Mouse (Mus musculus): ENCODE data around the gene Olfr91. TPM values are rescaled to one million over a fixed set of nuclear protein-coding genes. Genes with fewer than 3 reads are reported as not detected.

The Olfr91 gene
- polyA plus RNA-seq, 1 experiment from 2014 or later: not detected

DNA sequence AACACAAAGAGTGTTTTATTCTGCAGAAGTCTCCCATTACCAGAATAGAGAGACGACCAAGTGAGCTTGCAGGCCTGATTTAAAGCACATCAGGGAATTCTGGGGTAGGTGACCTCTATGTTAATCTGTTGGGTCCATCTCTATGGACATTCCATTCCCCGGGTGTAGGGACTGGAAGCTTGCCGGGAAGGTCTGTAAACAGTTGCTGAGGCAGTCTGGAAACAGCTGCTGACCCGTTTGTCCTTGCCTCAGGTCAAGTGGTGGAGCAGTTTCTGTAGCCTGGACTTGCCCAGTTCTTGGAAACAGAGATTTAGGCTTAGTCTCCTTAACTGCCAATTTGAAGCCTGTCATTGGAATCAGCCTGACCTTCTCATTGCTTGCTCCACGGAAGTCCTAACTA is 18.0 kb downstream of the Olfr91 start:
- Histone ChIP-seq H3K4me2 (no peak overlapping the region), H3K9me3 (ENCODE audit: control insufficient read depth, low read length) (no peaks in the 10 kb centered on the region), H3K27ac (ENCODE audit: low read depth, low read length) (no peak overlapping the region), H3K4me3 (ENCODE audit: low read depth, low read length) (no peak overlapping the region), H3K36me3 (ENCODE audit: control insufficient read depth, insufficient read depth, low read length) (no peaks in the 10 kb centered on the region), H3K9ac (ENCODE audit: low read length) (no peak overlapping the region), H3K27me3 (ENCODE audit: control insufficient read depth, insufficient read depth, low read length) (no peaks in the 10 kb centered on the region), H3K4me1 (ENCODE audit: control insufficient read depth, insufficient read depth, low read length) (peaks cover 17% of the 10 kb centered on the region)
- ATAC-seq (ENCODE audit: low FRiP score): no peak
- 19% methylated on average over 5 of the region's 5 CpGs for WGBS
- peak; percentile 83 for DNase-seq (ENCODE audit: low spot score, missing footprints)

DNA sequence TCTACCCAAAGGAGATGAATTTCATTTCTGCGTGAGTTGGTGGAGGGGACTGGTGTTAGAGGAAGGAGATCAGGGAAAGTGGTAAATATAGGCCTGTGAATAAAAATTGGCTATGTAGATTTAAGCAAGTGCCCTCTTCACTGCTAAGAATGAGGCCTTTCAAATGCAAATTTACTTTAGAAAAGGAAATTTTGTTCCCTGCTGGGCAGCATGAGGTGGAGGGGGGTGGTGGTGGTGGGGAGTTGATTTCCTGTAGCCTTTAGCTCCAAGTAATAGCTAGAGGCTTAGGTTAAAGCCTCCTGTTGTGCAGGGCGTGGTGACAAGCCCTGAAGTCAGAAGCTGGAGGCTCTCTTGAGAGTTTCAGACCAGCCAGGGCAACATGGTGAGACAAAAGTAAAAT is 19.1 kb downstream of the Olfr91 start:
- no peaks in the 10 kb centered on the region for H3K27me3 ChIP-seq (ENCODE audit: control insufficient read depth, insufficient read depth, low read length)
- 3% methylated on average over 2 of the region's 2 CpGs for WGBS
- no peak overlapping the region for H3K9ac ChIP-seq (ENCODE audit: low read length)
- peaks cover 17% of the 10 kb centered on the region for H3K4me1 ChIP-seq (ENCODE audit: control insufficient read depth, insufficient read depth, low read length)
- H3K9me3 ChIP-seq (ENCODE audit: control insufficient read depth, low read length): no peaks in the 10 kb centered on the region
- peaks cover 3% of the 10 kb centered on the region; the same call in 1 of the 2 replicates for H3K36me3 ChIP-seq (ENCODE audit: control insufficient read depth, insufficient read depth, low read length)
- no peak overlapping the region for H3K4me3 ChIP-seq (ENCODE audit: low read depth, low read length)
- H3K27ac ChIP-seq (ENCODE audit: low read depth, low read length): no peak overlapping the region
- peak overlapping the region; percentile 12; the same call in 1 of the 2 replicates for H3K4me2 ChIP-seq
- ATAC-seq (ENCODE audit: low FRiP score) (peak; percentile 68), DNase-seq (ENCODE audit: low spot score, missing footprints) (peak; percentile 86)

- Histone ChIP-seq H3K27me3 (ENCODE audit: control insufficient read depth, insufficient read depth, low read length) (no peaks in the 10 kb centered on the region), H3K4me2 (no peak overlapping the region), H3K4me1 (ENCODE audit: control insufficient read depth, insufficient read depth, low read length) (peaks cover 17% of the 10 kb centered on the region), H3K9me3 (ENCODE audit: control insufficient read depth, low read length) (no peaks in the 10 kb centered on the region), H3K27ac (ENCODE audit: low read depth, low read length) (no peak overlapping the region), H3K9ac (ENCODE audit: low read length) (no peak overlapping the region), H3K36me3 (ENCODE audit: control insufficient read depth, insufficient read depth, low read length) (peaks cover 3% of the 10 kb centered on the region; the same call in 1 of the 2 replicates), H3K4me3 (ENCODE audit: low read depth, low read length) (no peak overlapping the region)
- DNase-seq (ENCODE audit: low spot score, missing footprints): peak; percentile 69
- no peak for ATAC-seq (ENCODE audit: low FRiP score)
- 26% methylated on average over 1 of the region's 1 CpGs for WGBS
Measured at GRCm38 (mm10) chr17:37078193-37078592, 19.9 kb downstream of the Olfr91 start.

DNA sequence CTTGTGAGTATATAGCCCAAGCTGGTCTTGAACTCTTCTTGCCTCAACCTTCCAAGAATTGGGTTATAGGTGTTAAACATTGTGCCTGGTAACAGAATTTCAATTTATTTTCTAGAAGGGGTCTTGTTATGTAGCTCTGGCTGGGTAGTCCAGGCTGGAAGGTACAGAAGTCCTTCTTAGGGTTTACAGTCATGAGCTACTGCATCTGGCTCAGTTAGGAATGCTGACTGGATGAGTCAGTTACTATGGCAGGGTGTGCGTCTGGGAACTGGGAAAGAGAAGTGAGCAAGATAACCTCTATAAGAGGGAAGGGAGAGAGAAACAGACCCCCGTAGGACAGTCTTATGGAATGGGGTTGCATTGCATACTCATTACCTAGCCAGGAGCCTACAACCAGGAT is 22.3 kb downstream of the Olfr91 start:
- Histone ChIP-seq H3K9ac (ENCODE audit: low read length) (no peak overlapping the region), H3K4me3 (ENCODE audit: low read depth, low read length) (no peak overlapping the region), H3K27me3 (ENCODE audit: control insufficient read depth, insufficient read depth, low read length) (no peaks in the 10 kb centered on the region), H3K36me3 (ENCODE audit: control insufficient read depth, insufficient read depth, low read length) (peaks cover 8% of the 10 kb centered on the region; the same call in 1 of the 2 replicates), H3K4me1 (ENCODE audit: control insufficient read depth, insufficient read depth, low read length) (peaks cover 23% of the 10 kb centered on the region), H3K9me3 (ENCODE audit: control insufficient read depth, low read length) (no peaks in the 10 kb centered on the region), H3K4me2 (no peak overlapping the region), H3K27ac (ENCODE audit: low read depth, low read length) (no peak overlapping the region)
- ATAC-seq (ENCODE audit: low FRiP score): no peak
- WGBS: 96% methylated on average over 2 of the region's 2 CpGs
- peak; percentile 41 for DNase-seq (ENCODE audit: low spot score, missing footprints)

DNA sequence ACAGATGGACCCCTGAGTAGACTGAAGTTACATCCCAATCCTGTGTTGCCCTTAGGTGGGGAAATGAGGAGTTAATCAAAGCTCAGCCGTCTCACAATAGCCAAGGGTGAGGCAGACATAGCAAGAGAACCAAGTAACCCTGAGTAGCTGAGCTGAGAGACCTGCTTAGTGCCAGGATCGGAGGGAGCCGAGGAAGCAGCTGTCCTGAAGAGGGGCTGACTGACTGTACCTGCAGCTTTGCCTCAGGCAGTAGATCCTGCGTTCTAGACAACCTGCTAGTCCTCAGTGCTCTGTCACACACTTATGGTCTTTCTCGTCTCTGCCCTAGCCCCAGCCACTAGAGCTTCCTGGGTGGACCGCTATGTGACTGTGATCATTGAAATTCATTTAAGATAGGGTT is 22.9 kb downstream of the Olfr91 start:
- Histone ChIP-seq H3K27me3 (ENCODE audit: control insufficient read depth, insufficient read depth, low read length) (no peaks in the 10 kb centered on the region), H3K9ac (ENCODE audit: low read length) (no peak overlapping the region), H3K9me3 (ENCODE audit: control insufficient read depth, low read length) (no peaks in the 10 kb centered on the region), H3K27ac (ENCODE audit: low read depth, low read length) (no peak overlapping the region), H3K4me3 (ENCODE audit: low read depth, low read length) (no peak overlapping the region), H3K4me1 (ENCODE audit: control insufficient read depth, insufficient read depth, low read length) (peaks cover 23% of the 10 kb centered on the region), H3K36me3 (ENCODE audit: control insufficient read depth, insufficient read depth, low read length) (peaks cover 13% of the 10 kb centered on the region), H3K4me2 (no peak overlapping the region)
- DNase-seq (ENCODE audit: low spot score, missing footprints) (peak; percentile 56), ATAC-seq (ENCODE audit: low FRiP score) (no peak)
- WGBS: 83% methylated on average over 6 of the region's 6 CpGs

- DNase-seq (ENCODE audit: low spot score, missing footprints) (peak; percentile 75), ATAC-seq (ENCODE audit: low FRiP score) (peak; percentile 31; the same call in 1 of the 2 replicates)
- 40% methylated on average over 11 of the region's 11 CpGs for WGBS
- H3K4me1 ChIP-seq (ENCODE audit: control insufficient read depth, insufficient read depth, low read length): peaks cover 6% of the 10 kb centered on the region
- no peak overlapping the region for H3K27ac ChIP-seq (ENCODE audit: low read depth, low read length)
- H3K9me3 ChIP-seq (ENCODE audit: control insufficient read depth, low read length): no peaks in the 10 kb centered on the region
- no peak overlapping the region for H3K9ac ChIP-seq (ENCODE audit: low read length)
- H3K4me2 ChIP-seq: no peak overlapping the region
- no peaks in the 10 kb centered on the region for H3K27me3 ChIP-seq (ENCODE audit: control insufficient read depth, insufficient read depth, low read length)
- no peak overlapping the region for H3K4me3 ChIP-seq (ENCODE audit: low read depth, low read length)
- peaks cover 27% of the 10 kb centered on the region for H3K36me3 ChIP-seq (ENCODE audit: control insufficient read depth, insufficient read depth, low read length)
Measured at GRCm38 (mm10) chr17:37072730-37073276, 25.3 kb downstream of the Olfr91 start.

- peaks cover 32% of the 10 kb centered on the region for H3K36me3 ChIP-seq (ENCODE audit: control insufficient read depth, insufficient read depth, low read length)
- H3K4me1 ChIP-seq (ENCODE audit: control insufficient read depth, insufficient read depth, low read length): peaks cover 6% of the 10 kb centered on the region
- H3K4me3 ChIP-seq (ENCODE audit: low read depth, low read length): no peak overlapping the region
- 0 out of 2 replicates have a peak overlapping the region, but pooled peaks have one; percentile 16 for H3K9ac ChIP-seq (ENCODE audit: low read length)
- ATAC-seq (ENCODE audit: low FRiP score) (peak; percentile 70), DNase-seq (ENCODE audit: low spot score, missing footprints) (peak; percentile 73)
- H3K27ac ChIP-seq (ENCODE audit: low read depth, low read length): no peak overlapping the region
- no peak overlapping the region for H3K4me2 ChIP-seq
- WGBS: 59% methylated on average over 12 of the region's 12 CpGs
- H3K27me3 ChIP-seq (ENCODE audit: control insufficient read depth, insufficient read depth, low read length): no peaks in the 10 kb centered on the region
- no peaks in the 10 kb centered on the region for H3K9me3 ChIP-seq (ENCODE audit: control insufficient read depth, low read length)
Measured at GRCm38 (mm10) chr17:37072080-37072729, 25.9 kb downstream of the Olfr91 start.

GRCm38 (mm10) chr17:37070121-37070520 is 28.0 kb downstream of the Olfr91 start:
- Histone ChIP-seq H3K4me1 (ENCODE audit: control insufficient read depth, insufficient read depth, low read length) (peaks cover 6% of the 10 kb centered on the region), H3K27me3 (ENCODE audit: control insufficient read depth, insufficient read depth, low read length) (no peaks in the 10 kb centered on the region), H3K9ac (ENCODE audit: low read length) (no peak overlapping the region), H3K27ac (ENCODE audit: low read depth, low read length) (no peak overlapping the region), H3K4me3 (ENCODE audit: low read depth, low read length) (no peak overlapping the region), H3K9me3 (ENCODE audit: control insufficient read depth, low read length) (no peaks in the 10 kb centered on the region), H3K4me2 (no peak overlapping the region), H3K36me3 (ENCODE audit: control insufficient read depth, insufficient read depth, low read length) (peaks cover 36% of the 10 kb centered on the region)
- no peak for ATAC-seq (ENCODE audit: low FRiP score)
- DNase-seq (ENCODE audit: low spot score, missing footprints): peak; percentile 26
- 83% methylated on average over 8 of the region's 8 CpGs for WGBS

- WGBS: 89% methylated on average over 1 of the region's 1 CpGs
- Histone ChIP-seq H3K4me1 (ENCODE audit: control insufficient read depth, insufficient read depth, low read length) (peaks cover 6% of the 10 kb centered on the region), H3K36me3 (ENCODE audit: control insufficient read depth, insufficient read depth, low read length) (peaks cover 37% of the 10 kb centered on the region), H3K4me3 (ENCODE audit: low read depth, low read length) (no peak overlapping the region), H3K27me3 (ENCODE audit: control insufficient read depth, insufficient read depth, low read length) (no peaks in the 10 kb centered on the region), H3K27ac (ENCODE audit: low read depth, low read length) (no peak overlapping the region), H3K9ac (ENCODE audit: low read length) (no peak overlapping the region), H3K9me3 (ENCODE audit: control insufficient read depth, low read length) (no peaks in the 10 kb centered on the region), H3K4me2 (no peak overlapping the region)
- ATAC-seq (ENCODE audit: low FRiP score) (no peak), DNase-seq (ENCODE audit: low spot score, missing footprints) (peak; percentile 57)
Measured at GRCm38 (mm10) chr17:37067861-37068260, 30.2 kb downstream of the Olfr91 start.
